Mouse (Mus musculus): Measurements from ENCODE around the gene Hip1. TPM values are rescaled to one million over a fixed set of nuclear protein-coding genes. Genes with fewer than 3 reads are reported as not detected.

The Hip1 gene
- total and polyA plus RNA-seq, 3 experiments = 0.23 to 0.75 TPM; not detected in 1

DNA sequence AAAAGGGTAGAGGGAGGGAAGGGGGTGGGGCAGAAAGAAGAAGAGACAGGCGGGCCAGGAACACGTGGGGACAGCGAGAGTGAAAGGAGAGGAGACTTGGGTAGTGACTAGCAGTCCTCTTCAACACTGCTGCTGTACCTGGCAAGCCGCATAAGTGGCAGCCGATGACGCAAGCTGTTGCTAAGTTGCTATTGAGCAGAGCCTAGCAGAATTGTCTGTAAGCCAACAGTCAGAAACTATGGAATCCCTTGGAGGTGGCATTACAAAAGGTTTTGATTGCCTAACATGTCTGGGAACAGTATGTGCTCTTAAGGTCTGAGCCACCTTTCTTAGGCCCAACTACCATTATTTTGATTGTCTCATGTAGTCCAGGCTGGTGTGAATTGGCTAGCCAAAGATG, 176.6 kb downstream of the Hip1 start:
- no peak for DNase-seq (ENCODE audit: low read depth, low spot score)
- TF ChIP-seq TAL1 (IDR thresholded peaks at IDR 0.05; ENCODE audit: low read length) (no peak), UBTF (IDR thresholded peaks at IDR 0.05; ENCODE audit: borderline replicate concordance, insufficient read depth, low read depth, low read length) (no peak), HCFC1 (IDR thresholded peaks at IDR 0.05; ENCODE audit: low read depth, low read length) (no peak), CTCF (IDR thresholded peaks at IDR 0.05 in 2 of 3, conservative IDR thresholded peaks at IDR 0.05 in 1 of 3; ENCODE audit: control insufficient read depth in 1 of 3, insufficient read depth in 1 of 3, low read depth in 2 of 3, low read length in 3 of 3, poor library complexity in 1 of 3, severe bottlenecking in 1 of 3) (no peak), RCOR1 (IDR thresholded peaks at IDR 0.05; ENCODE audit: low read depth, low read length) (no peak), NELFE (IDR thresholded peaks at IDR 0.05; ENCODE audit: low read depth, low read length) (no peak), MYB (IDR thresholded peaks at IDR 0.05; ENCODE audit: low read depth, low read length) (no peak), NRF1 (IDR thresholded peaks at IDR 0.05; ENCODE audit: insufficient read depth, low read depth, low read length, poor library complexity, severe bottlenecking) (no peak), MXI1 (IDR thresholded peaks at IDR 0.05; ENCODE audit: low read depth, low read length) (no peak), ETS1 (IDR thresholded peaks at IDR 0.05; ENCODE audit: low read depth, low read length) (no peak), KAT2A (conservative IDR thresholded peaks at IDR 0.05; ENCODE audit: low read depth, low read length) (no peak), MEF2A (IDR thresholded peaks at IDR 0.05; ENCODE audit: extremely low read depth, insufficient replicate concordance, low read depth, low read length, poor library complexity, severe bottlenecking) (no peak), MAFK (IDR thresholded peaks at IDR 0.05; ENCODE audit: borderline replicate concordance, low read depth, low read length) (no peak), E2F4 (IDR thresholded peaks at IDR 0.05; ENCODE audit: borderline replicate concordance, low read depth, low read length) (no peak)
- no peak overlapping the region for H3K4me3 ChIP-seq (ENCODE audit: control insufficient read depth in 1 of 2, insufficient read depth in 1 of 2, low read depth in 2 of 2, low read length in 2 of 2)

DNA sequence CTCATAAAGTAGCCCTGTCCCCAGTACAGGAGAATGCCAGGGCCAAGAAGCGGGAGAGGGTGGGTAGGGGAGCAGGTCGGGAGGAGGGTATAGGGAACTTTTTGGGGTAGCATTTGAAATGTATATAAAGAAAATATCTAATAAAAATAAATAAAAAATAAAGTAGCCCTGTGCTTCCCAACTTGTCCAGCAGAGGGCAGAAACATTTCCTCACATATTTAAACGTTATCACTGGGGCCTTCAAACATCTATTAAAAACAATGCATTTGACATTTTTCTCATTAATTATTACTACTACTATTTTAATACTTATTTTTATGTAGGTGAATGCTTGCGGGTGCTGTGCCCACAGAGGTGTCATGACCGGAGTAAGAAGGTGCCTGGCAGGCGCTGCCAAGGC, 177.1 kb downstream of the Hip1 start:
- 0 out of 2 replicates have a peak, but pooled peaks have one; percentile 16 for TF ChIP-seq HCFC1 (IDR thresholded peaks at IDR 0.05; ENCODE audit: low read depth, low read length)
- peak; percentile 3 to 45 (median 41); a peak in 3 of 6 replicates for TF ChIP-seq CTCF (IDR thresholded peaks at IDR 0.05 in 2 of 3, conservative IDR thresholded peaks at IDR 0.05 in 1 of 3; ENCODE audit: control insufficient read depth in 1 of 3, insufficient read depth in 1 of 3, low read depth in 2 of 3, low read length in 3 of 3, poor library complexity in 1 of 3, severe bottlenecking in 1 of 3)
- no peak for TF ChIP-seq POLR2AphosphoS2 (IDR thresholded peaks at IDR 0.05; ENCODE audit: low read length)
- H3K4me1 ChIP-seq (ENCODE audit: control insufficient read depth in 1 of 2, insufficient read depth in 2 of 2, low read length in 2 of 2) = peaks cover 0 to 4% of the 10 kb centered on the region in 2 experiments; a peak in 3 of 4 replicates
- H3K9me3 ChIP-seq (replicated peaks; ENCODE audit: insufficient read depth, low read length) = no peaks in the 10 kb centered on the region
- no peaks in the 10 kb centered on the region; a peak in 1 of 4 replicates for H3K36me3 ChIP-seq (ENCODE audit: control insufficient read depth in 1 of 2, insufficient read depth in 2 of 2, low read length in 2 of 2)
- no peaks in the 10 kb centered on the region for H3K27me3 ChIP-seq (ENCODE audit: control insufficient read depth in 1 of 2, insufficient read depth in 2 of 2, low read length in 2 of 2)
- no peak overlapping the region for H3K27ac ChIP-seq (ENCODE audit: control insufficient read depth, low read depth, low read length)
- peaks cover 19% of the 10 kb centered on the region for H3K79me2 ChIP-seq (ENCODE audit: control insufficient read depth, insufficient read depth, low read length, poor library complexity)
- no peak overlapping the region for H3K4me3 ChIP-seq (ENCODE audit: control insufficient read depth in 1 of 2, insufficient read depth in 1 of 2, low read depth in 2 of 2, low read length in 2 of 2)
- peak; percentile 62 for DNase-seq (ENCODE audit: low read depth, low spot score)
- no peak overlapping the region for H3K9ac ChIP-seq (ENCODE audit: control insufficient read depth, low read depth, low read length, poor library complexity, severe bottlenecking)

More for the DNA sequence above, 176.6 kb downstream of the Hip1 start:
- Histone ChIP-seq H3K9ac (ENCODE audit: control insufficient read depth, low read depth, low read length, poor library complexity, severe bottlenecking) (no peak overlapping the region), H3K36me3 (ENCODE audit: control insufficient read depth in 1 of 2, insufficient read depth in 2 of 2, low read length in 2 of 2) (no peaks in the 10 kb centered on the region; a peak in 1 of 4 replicates), H3K79me2 (ENCODE audit: control insufficient read depth, insufficient read depth, low read length, poor library complexity) (peaks cover 19% of the 10 kb centered on the region), H3K9me3 (replicated peaks; ENCODE audit: insufficient read depth, low read length) (no peaks in the 10 kb centered on the region), H3K4me1 (ENCODE audit: control insufficient read depth in 1 of 2, insufficient read depth in 2 of 2, low read length in 2 of 2) (peaks cover 0 to 4% of the 10 kb centered on the region in 2 experiments; a peak in 3 of 4 replicates), H3K27me3 (ENCODE audit: control insufficient read depth in 1 of 2, insufficient read depth in 2 of 2, low read length in 2 of 2) (no peaks in the 10 kb centered on the region), H3K27ac (ENCODE audit: control insufficient read depth, low read depth, low read length) (no peak overlapping the region)

Data from MEL (cell line).